Mouse (Mus musculus) C2C12 (cell line): ENCODE data around the gene Muc20.

Source experiments
- CEBPB ChIP-seq: IDR thresholded peaks from one replicate; pipeline ENCODE4 v1.6.1; 2011; ENCODE audit warnings: low read depth, mild to moderate bottlenecking, control low read depth, moderate library complexity
- CTCF ChIP-seq: IDR thresholded peaks from one replicate; pipeline ENCODE4 v1.5.1; 2011; ENCODE audit not compliant: control insufficient read depth, insufficient read depth, insufficient read length
- MAX ChIP-seq: IDR thresholded peaks from one replicate; pipeline ENCODE4 v1.6.1; 2011; ENCODE audit warnings: mild to moderate bottlenecking, control low read depth
- MYOD1 ChIP-seq: IDR thresholded peaks from one replicate; pipeline ENCODE4 v1.6.1; 2011; ENCODE audit warnings: low read depth; ENCODE audit not compliant: control insufficient read depth, insufficient read length
- MYOG ChIP-seq: IDR thresholded peaks from one replicate; pipeline ENCODE4 v1.6.1; 2011; ENCODE audit not compliant: control insufficient read depth, insufficient read length; ENCODE audit errors: extremely low read depth
- USF1 ChIP-seq: IDR thresholded peaks from one replicate; pipeline ENCODE4 v1.6.1; 2011; ENCODE audit warnings: low read depth, mild to moderate bottlenecking, control low read depth, moderate library complexity

GRCm38 (mm10) chr16:32795177-32795576 is 2.1 kb downstream of the Muc20 start:
- TF ChIP-seq MAX (no peak), CTCF (no peak), USF1 (no peak), MYOD1 (no peak), MYOG (no peak), CEBPB (no peak)
